Mouse (Mus musculus): ENCODE results near the gene Mpnd. TPM values are rescaled to one million over a fixed set of nuclear protein-coding genes. Genes with fewer than 3 reads are reported as not detected.

Gene Mpnd
- polyA plus RNA-seq, 1 experiment from 2014 or later = 111 TPM

DNA sequence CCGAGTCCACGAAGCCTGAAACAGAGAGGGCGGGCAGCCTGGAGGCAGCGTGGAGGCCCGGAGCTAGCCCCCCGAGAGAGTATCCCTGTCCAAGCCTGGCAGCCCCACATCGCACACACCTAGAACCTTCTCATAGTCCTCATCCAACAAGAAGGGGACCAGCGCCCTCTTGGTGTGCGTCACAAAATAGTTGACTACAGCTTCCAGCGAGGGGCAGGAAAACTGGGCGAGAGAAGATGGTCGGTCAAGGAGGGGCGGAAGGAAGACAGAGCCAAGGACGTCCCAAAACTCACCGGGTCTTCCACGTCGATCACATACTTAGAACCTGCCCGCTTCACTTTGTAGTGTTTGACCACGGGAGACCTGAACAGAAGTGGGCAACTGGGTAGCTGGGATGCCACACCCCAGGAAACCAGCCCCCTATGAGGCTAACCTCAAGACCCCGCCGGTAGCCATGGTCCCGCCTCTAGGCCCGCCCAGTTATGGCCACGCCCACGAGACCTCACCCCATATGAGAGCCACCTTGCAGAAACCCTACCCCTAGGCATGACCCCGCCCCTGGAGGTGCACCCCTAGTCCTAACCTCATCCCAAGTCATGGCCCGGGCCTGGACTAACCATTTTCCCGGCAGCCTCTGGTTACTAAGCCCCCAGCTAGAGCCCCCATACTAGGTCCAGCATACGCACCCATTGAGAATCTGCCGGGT is 5.6 kb upstream of the Mpnd start:
- H3K9me3 ChIP-seq = no peaks in the 10 kb centered on the region
- H3K4me3 ChIP-seq = peak overlapping the region; percentile 46
- H3K27ac ChIP-seq = no peak overlapping the region
- 7% methylated on average over 30 of the region's 30 CpGs for WGBS
- peaks cover 2% of the 10 kb centered on the region; the same call in 1 of the 2 replicates for H3K36me3 ChIP-seq
- peaks cover 10% of the 10 kb centered on the region for H3K4me1 ChIP-seq
- H3K27me3 ChIP-seq (ENCODE audit: insufficient read depth, poor library complexity, severe bottlenecking) = peaks cover 49% of the 10 kb centered on the region
- DNase-seq (ENCODE audit: low spot score) = no peak

DNA sequence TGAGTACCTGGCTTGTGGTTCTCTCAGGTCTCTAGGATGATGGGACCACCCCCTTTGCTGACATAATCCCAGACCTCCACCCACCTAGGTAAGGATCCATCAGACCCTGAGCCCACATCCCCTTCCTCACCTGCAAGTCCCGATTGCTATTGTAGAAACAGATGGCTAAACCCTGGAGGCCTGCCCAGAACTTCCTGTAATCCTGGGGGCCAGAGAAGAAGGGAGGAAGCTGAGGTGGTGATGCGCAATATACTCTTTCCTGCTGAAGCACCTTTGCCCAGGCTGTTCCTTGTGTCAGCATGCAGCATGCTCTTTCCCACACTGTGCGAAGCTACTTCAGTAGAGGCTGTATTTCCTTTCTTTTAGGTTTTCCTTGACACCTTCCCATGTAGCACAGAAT is 2.5 kb upstream of the Mpnd start:
- H3K4me3 ChIP-seq = no peak overlapping the region
- no peaks in the 10 kb centered on the region for H3K36me3 ChIP-seq
- no peak overlapping the region for H3K27ac ChIP-seq
- no peak for DNase-seq (ENCODE audit: low spot score)
- whole genome bisulfite sequencing = 75% methylated on average over 3 of the region's 3 CpGs
- no peaks in the 10 kb centered on the region for H3K9me3 ChIP-seq
- peaks cover 50% of the 10 kb centered on the region for H3K27me3 ChIP-seq (ENCODE audit: insufficient read depth, poor library complexity, severe bottlenecking)
- H3K4me1 ChIP-seq = peaks cover 28% of the 10 kb centered on the region

DNA sequence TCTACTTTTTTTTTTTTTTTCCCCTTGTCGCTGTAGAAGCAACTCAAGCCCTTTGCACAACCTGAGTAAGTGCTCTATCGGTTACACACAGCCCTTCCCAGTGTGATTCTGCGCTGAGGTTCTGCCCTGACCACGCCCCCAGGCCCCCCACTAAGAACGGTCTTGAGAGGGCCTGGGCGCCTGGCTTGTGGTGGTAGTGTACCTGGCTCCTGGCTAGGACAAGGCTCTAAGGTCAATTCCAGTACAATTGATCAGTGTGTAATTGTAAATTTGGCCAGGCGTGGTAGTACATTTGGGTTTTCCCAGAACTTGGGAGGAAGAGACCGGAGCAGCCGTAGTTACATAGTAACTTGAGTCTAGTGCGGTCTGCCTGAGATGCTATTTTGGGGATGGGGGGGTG is 1.4 kb downstream of the Mpnd start:
- Histone ChIP-seq H3K4me3 (0 out of 2 replicates have a peak overlapping the region, but pooled peaks have one; percentile 8), H3K9me3 (no peaks in the 10 kb centered on the region), H3K36me3 (peaks cover 12% of the 10 kb centered on the region), H3K27ac (peak overlapping the region; percentile 88), H3K4me1 (peaks cover 37% of the 10 kb centered on the region), H3K27me3 (ENCODE audit: insufficient read depth, poor library complexity, severe bottlenecking) (peaks cover 20% of the 10 kb centered on the region; the same call in 1 of the 2 replicates)
- no peak for DNase-seq (ENCODE audit: low spot score)
- WGBS = 41% methylated on average over 10 of the region's 10 CpGs

DNA sequence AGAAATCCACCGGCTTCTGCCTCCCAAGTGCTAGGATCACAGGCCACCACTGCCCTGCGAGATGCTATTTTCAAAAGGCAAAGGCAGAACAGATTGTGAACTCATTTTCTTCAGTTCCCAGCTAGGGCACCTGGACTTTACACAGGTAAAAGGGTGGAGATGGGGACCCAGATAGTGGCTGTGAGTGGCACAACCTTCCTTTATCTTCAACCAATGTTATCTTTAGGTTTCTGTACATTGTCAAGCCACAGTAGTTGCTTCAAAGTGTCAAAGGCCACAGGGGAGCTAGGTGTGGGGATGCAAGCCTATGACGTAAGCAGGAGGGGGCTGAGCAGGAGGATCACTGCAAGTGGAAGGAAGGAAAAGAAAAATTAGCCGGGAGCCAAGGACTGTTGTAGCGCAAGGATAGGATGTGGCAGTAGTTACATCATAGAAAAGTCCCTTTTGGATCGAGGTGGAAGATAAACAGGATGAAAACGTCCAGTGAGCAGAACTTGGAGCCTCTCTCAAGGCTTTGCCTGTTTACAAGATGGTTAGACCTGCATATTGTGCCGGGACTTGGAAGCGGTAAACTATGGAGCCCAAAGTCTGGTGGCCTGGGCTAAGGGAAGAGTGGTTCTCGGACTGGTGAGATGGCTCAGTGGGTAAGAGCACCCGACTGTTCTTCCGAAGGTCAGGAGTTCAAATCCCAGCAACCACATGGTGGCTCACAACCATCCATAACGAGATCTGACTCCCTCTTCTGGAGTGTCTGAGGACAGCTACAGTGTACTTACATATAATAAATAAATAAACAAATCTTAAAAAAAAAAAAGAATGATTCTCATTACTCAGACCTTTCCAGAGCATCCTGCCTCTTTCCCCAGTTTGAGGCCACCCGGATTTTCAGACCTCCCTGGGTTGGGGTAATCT is 2.2 kb downstream of the Mpnd start:
- Histone ChIP-seq H3K36me3 (peaks cover 19% of the 10 kb centered on the region), H3K4me3 (peak overlapping the region; percentile 80), H3K9me3 (no peaks in the 10 kb centered on the region), H3K27me3 (ENCODE audit: insufficient read depth, poor library complexity, severe bottlenecking) (peaks cover 15% of the 10 kb centered on the region; the same call in 1 of the 2 replicates), H3K27ac (peak overlapping the region; percentile 88), H3K4me1 (peaks cover 37% of the 10 kb centered on the region)
- 27% methylated on average over 14 of the region's 14 CpGs for WGBS
- no peak for DNase-seq (ENCODE audit: low spot score)

DNA sequence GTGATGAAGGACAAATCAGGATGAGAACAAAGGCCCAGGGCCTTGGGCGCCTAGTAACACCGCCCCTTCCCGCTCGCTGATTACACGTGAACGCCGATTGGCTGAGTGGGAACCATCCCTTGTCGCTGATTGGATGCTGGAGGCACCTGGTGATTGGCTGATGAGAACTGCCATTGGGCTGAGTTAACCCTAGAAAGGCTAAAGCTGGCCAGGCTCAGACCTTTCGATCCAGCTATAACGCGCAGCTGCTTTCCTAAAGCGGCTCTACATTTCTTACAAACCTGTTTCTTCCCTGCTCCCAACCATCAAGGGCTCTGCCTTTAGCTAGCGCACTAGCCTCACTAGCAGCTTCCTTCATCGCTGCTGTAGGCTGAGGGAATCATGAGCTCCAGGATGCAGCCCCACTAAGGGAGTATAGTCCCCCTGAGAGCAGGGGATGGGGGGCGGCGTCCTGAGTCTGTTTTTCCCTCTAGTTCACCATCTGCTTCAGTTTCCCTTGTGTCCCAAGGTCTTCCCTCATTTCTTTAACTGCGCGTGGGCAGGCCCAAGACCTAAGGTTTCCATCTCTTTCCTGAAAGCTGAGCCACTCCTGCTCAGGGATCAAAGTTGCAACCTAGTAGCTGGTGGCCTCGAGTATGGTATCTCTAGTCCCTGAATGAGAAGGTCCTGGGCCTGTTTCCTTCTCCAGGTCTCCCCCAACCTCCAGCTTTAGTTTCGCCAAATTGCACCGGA is 3.0 kb downstream of the Mpnd start:
- H3K36me3 ChIP-seq = peaks cover 26% of the 10 kb centered on the region
- H3K27me3 ChIP-seq (ENCODE audit: insufficient read depth, poor library complexity, severe bottlenecking) = 0 out of 2 replicates have a peak, but pooled peaks cover 7% of the 10 kb centered on the region
- H3K4me3 ChIP-seq = peak overlapping the region; percentile 80
- DNase-seq (ENCODE audit: low spot score) = peak; percentile 99
- H3K4me1 ChIP-seq = peaks cover 37% of the 10 kb centered on the region
- no peaks in the 10 kb centered on the region for H3K9me3 ChIP-seq
- WGBS = under 1% methylated on average over 21 of the region's 21 CpGs
- peak overlapping the region; percentile 88 for H3K27ac ChIP-seq

DNA sequence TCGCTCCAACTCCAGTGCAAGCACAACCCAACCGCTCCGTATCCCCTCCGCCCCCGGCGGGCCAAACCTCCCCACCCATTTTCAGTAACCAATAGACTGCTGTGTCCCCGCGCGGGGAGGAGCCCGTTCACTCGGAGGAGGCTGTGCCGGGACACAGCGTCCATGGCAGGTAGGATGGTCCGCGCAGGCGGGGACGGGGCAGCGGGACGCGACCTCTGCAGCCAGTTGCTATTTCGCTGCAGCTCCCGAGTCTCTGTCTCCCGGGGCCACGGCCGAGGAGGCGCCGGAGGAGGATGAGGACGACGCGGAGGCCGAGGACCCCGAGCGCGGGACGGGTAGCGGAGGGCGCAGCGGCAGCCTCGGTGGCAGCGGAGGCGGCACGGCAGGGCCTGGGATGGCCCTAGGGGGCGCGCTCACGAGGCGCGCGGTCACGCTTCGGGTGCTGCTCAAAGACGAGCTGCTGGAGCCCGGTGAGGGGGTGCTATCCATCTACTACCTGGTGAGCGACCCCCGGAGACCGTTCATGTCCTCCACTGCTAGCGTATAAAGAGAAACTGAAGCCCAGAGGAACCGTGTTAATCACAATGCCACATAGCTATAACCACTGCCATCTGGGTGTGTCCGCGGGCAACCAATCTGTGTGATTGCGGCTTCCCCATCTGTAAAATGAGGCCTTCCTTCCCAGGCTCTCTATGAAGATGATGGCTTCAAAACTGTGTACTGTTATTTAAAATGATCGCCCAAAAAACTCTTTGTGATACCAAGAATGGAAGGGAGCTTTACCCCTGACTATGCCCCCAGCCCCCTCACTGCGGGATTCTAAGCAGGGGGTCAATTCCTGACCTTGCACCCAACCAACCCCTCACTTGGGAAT is 3.8 kb downstream of the Mpnd start:
- Histone ChIP-seq H3K36me3 (peaks cover 33% of the 10 kb centered on the region), H3K4me3 (peak overlapping the region; percentile 80), H3K9me3 (no peaks in the 10 kb centered on the region), H3K27ac (peak overlapping the region; percentile 88), H3K27me3 (ENCODE audit: insufficient read depth, poor library complexity, severe bottlenecking) (0 out of 2 replicates have a peak, but pooled peaks cover 4% of the 10 kb centered on the region), H3K4me1 (peaks cover 37% of the 10 kb centered on the region)
- under 1% methylated on average over 62 of the region's 62 CpGs for WGBS
- DNase-seq (ENCODE audit: low spot score) = peak; percentile 97

DNA sequence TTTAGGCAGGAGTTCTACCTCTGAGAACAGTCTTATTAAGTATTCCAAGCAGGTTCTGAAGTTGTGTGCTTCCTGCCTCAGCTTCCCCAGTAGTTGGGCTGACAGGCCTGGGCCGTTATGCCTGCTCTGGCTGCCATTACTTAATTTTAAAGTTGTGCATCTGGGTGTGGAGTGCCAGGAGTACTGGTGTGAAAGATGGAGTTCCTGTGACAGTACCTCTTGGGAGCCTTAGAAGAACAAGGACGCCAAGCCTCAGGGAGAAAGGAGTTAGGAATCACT is 4.4 kb downstream of the Mpnd start:
- WGBS = 54% methylated on average over 2 of the region's 2 CpGs
- Histone ChIP-seq H3K4me3 (peak overlapping the region; percentile 80), H3K27ac (peak overlapping the region; percentile 88), H3K4me1 (peaks cover 37% of the 10 kb centered on the region), H3K36me3 (peaks cover 37% of the 10 kb centered on the region), H3K27me3 (ENCODE audit: insufficient read depth, poor library complexity, severe bottlenecking) (0 out of 2 replicates have a peak, but pooled peaks cover 1% of the 10 kb centered on the region), H3K9me3 (no peaks in the 10 kb centered on the region)
- DNase-seq (ENCODE audit: low spot score) = no peak

DNA sequence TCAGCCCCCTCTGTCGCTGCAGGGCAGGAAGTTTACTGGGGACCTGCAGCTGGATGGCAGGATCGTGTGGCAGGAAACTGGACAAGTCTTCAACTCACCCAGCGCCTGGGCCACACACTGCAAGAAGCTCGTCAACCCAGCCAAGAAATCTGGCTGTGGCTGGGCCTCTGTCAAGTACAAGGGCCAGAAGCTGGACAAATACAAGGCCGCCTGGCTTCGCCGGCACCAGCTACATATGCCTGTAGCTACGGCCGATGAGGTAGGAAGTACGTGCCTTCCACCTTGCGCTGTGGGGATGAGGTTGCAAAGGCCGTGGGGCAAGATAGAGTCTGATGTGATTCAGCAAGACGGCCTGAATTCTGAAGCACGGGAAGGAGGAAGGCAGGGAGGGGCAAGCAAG is 4.7 kb downstream of the Mpnd start:
- Histone ChIP-seq H3K4me1 (peaks cover 34% of the 10 kb centered on the region), H3K9me3 (no peaks in the 10 kb centered on the region), H3K27me3 (ENCODE audit: insufficient read depth, poor library complexity, severe bottlenecking) (no peaks in the 10 kb centered on the region), H3K36me3 (peaks cover 40% of the 10 kb centered on the region), H3K27ac (peak overlapping the region; percentile 12; the same call in 1 of the 2 replicates), H3K4me3 (peak overlapping the region; percentile 80)
- 77% methylated on average over 14 of the region's 14 CpGs for WGBS
- DNase-seq (ENCODE audit: low spot score) = no peak

DNA sequence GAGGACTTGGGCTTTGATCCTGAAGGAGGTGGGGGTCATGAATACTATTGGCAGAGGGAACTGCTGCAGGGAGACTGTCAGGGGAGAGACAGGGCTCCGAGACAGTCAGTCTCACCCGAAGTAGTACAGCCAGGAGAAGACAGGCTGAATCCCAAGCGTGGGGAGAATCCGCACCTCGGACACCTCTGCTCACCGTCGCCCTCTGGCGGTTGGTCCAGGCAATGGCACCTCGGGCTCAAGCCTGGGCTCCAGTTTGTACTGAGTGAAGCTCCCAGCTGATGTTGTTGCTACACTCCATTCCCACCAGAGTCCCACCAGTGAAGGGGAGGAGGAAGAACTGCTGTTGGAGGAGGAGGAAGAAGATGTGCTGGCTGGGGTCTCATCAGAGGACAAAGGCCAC is 5.2 kb downstream of the Mpnd start:
- no peak for DNase-seq (ENCODE audit: low spot score)
- Histone ChIP-seq H3K9me3 (no peaks in the 10 kb centered on the region), H3K36me3 (peaks cover 45% of the 10 kb centered on the region), H3K4me3 (peak overlapping the region; percentile 80), H3K4me1 (peaks cover 31% of the 10 kb centered on the region), H3K27me3 (ENCODE audit: insufficient read depth, poor library complexity, severe bottlenecking) (no peaks in the 10 kb centered on the region), H3K27ac (peak overlapping the region; percentile 12; the same call in 1 of the 2 replicates)
- WGBS = 14% methylated on average over 9 of the region's 9 CpGs

DNA sequence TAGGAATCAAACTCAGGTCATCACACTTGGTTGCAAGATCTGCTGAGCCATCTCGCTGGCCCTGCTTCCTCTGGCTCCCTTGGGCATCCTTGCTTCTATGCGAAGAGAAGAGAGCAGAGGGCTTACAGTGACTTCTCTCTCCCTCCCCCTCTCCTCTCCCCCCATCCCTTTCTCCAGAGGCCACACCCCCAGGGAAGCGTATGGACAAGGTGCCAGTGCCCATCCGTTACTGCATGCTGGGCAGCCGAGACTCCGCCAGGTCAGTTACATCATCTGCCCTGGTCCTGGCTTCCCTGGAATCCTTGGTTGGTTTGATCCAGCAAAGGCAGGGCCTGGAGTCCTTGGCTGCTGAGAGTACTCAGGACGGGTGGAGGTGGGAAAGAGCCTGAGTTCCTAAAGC is 5.9 kb downstream of the Mpnd start:
- no peaks in the 10 kb centered on the region for H3K27me3 ChIP-seq (ENCODE audit: insufficient read depth, poor library complexity, severe bottlenecking)
- H3K4me3 ChIP-seq = no peak overlapping the region
- H3K27ac ChIP-seq = no peak overlapping the region
- 88% methylated on average over 7 of the region's 7 CpGs for WGBS
- peaks cover 31% of the 10 kb centered on the region for H3K4me1 ChIP-seq
- no peaks in the 10 kb centered on the region for H3K9me3 ChIP-seq
- DNase-seq (ENCODE audit: low spot score) = no peak
- H3K36me3 ChIP-seq = peaks cover 52% of the 10 kb centered on the region

DNA sequence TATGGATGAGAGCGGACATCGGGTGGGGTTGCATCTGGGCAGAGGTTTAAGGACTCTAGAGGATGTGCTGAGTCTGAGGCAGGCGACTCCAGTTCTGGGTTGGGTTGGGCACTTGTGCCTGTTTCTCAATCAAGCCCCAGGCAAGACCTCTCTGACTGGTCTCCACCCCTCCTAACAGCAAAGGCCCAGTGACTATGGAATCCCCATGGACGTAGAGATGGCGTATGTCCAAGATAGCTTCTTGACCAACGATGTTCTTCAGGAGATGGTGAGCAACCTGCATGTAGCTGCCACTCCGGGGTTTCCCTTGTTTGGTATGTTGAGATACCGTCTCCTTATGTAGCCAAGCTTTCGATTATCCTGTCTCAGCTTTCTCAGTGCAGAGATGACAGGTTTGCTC is 9.8 kb downstream of the Mpnd start:
- no peaks in the 10 kb centered on the region for H3K27me3 ChIP-seq (ENCODE audit: insufficient read depth, poor library complexity, severe bottlenecking)
- H3K4me3 ChIP-seq = no peak overlapping the region
- DNase-seq (ENCODE audit: low spot score) = no peak
- H3K27ac ChIP-seq = no peak overlapping the region
- no peaks in the 10 kb centered on the region for H3K9me3 ChIP-seq
- H3K4me1 ChIP-seq = peaks cover 15% of the 10 kb centered on the region
- 93% methylated on average over 9 of the region's 9 CpGs for WGBS
- H3K36me3 ChIP-seq = peaks cover 90% of the 10 kb centered on the region

DNA sequence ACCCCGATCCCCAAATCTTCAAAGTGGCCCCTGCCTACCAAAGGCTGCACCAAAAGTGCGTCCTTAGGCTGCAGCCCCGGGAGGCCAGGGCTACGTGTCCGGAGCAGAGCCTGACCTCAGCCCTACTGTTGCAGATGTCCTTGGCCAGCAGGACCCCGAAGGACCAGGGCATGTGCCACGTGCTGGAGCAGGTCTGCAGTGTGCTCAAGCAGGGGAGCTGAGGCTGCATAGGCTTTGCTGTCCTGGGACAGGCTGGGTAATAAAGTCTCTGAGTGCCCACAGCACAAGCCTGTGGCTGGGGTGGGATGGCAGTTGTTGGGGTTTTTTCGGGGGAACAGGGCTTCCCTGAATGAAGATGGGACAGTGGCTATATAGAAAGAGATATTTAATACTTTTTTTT is 10.9 kb downstream of the Mpnd start:
- Histone ChIP-seq H3K4me3 (no peak overlapping the region), H3K27ac (no peak overlapping the region), H3K27me3 (ENCODE audit: insufficient read depth, poor library complexity, severe bottlenecking) (no peaks in the 10 kb centered on the region), H3K36me3 (peaks cover 90% of the 10 kb centered on the region), H3K4me1 (peaks cover 19% of the 10 kb centered on the region), H3K9me3 (no peaks in the 10 kb centered on the region)
- no peak for DNase-seq (ENCODE audit: low spot score)
- WGBS = 88% methylated on average over 8 of the region's 8 CpGs
